Mouse (Mus musculus) midbrain, embryonic 11.5 days (tissue): Measurements from ENCODE around the gene Senp1. TPM values are rescaled to one million over a fixed set of nuclear protein-coding genes. Genes with fewer than 3 reads are reported as not detected.

Experiments used
- ATAC-seq: fragments of 200-750 bp; cut with Nextera tagmentation; 2 replicates; pipeline ENCODE4 v1.8.0; 2017; ENCODE audit warnings: moderate TSS enrichment, moderate library complexity; ENCODE audit not compliant: low FRiP score
- DNase-seq: peaks from one replicate; pipeline ENCODE4 v3.0.0; 2015; ENCODE audit warnings: low spot score; ENCODE audit errors: missing footprints
- H3K27ac ChIP-seq: fragments of 300-500 bp; sonication (generic); 2 replicates; pipeline ENCODE4 v1.5.1; 2014; ENCODE audit warnings: low read depth, low read length
- H3K27me3 ChIP-seq: fragments of 300-500 bp; sonication (generic); 2 replicates; pipeline ENCODE4 v1.6.1; 2014; ENCODE audit warnings: mild to moderate bottlenecking, low read length, moderate library complexity, mixed read lengths; ENCODE audit not compliant: control insufficient read depth, insufficient read depth
- H3K36me3 ChIP-seq: fragments of 300-500 bp; sonication (generic); 2 replicates; pipeline ENCODE4 v1.6.1; 2014; ENCODE audit warnings: mild to moderate bottlenecking, low read length, moderate library complexity, mixed read lengths; ENCODE audit not compliant: control insufficient read depth, insufficient read depth
- H3K4me1 ChIP-seq: fragments of 300-500 bp; sonication (generic); 2 replicates; pipeline ENCODE4 v1.6.1; 2014; ENCODE audit warnings: low read length; ENCODE audit not compliant: control insufficient read depth, insufficient read depth
- H3K4me2 ChIP-seq: fragments of 300-500 bp; sonication (generic); 2 replicates; pipeline ENCODE4 v1.6.1; 2014; ENCODE audit warnings: mild to moderate bottlenecking, moderate library complexity
- H3K4me3 ChIP-seq: fragments of 300-500 bp; sonication (generic); 2 replicates; pipeline ENCODE4 v1.5.1; 2014; ENCODE audit warnings: low read depth, low read length
- H3K9ac ChIP-seq: fragments of 300-500 bp; sonication (generic); 2 replicates; pipeline ENCODE4 v1.6.1; 2014; ENCODE audit warnings: low read length
- H3K9me3 ChIP-seq: fragments of 300-500 bp; sonication (generic); 2 replicates; pipeline ENCODE4 v1.6.1; 2016; ENCODE audit warnings: low read length; ENCODE audit not compliant: control insufficient read depth
- WGBS: fragments of 180-500 bp; shearing (Covaris S2); extraction: QIAGEN DNeasy Blood & Tissue Kit; methylation state at CpG from one replicate; pipeline ENCODE4 v1.1.7; 2014; 5-methylcytosine and 5-hydroxymethylcytosine counted together
- polyA plus RNA-seq: library from polyadenylated mRNA; unstranded; fragments of >200 nt; fragmentation: Nextera tagmentation; extraction: Ambion mirVana; gene quantifications from 2 replicates; pipeline ENCODE4 v1.2.1, GENCODE M21; 2014

Senp1 gene
- polyA plus RNA-seq, 1 experiment from 2014 or later = 46.2 TPM

DNA sequence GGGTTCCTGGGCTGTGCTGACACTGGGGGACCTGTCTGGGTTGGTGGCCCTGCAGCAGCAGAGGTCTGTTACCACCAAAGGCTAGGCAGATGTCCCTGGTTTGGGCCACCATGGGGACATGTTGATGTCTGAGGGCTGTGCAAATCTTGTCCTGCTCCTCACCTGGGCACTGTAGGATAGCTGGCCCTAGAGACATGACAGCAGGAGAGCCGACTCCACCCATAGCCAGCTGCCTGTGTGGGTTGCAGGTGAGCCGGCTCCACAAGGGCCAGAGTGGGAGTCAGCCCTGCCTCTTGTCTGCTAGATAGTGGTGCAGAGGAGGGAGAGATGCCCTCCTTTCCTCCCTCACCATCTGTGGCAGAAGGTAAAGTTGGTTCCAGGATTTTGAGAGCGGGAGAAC, 23.2 kb downstream of the Senp1 start:
- WGBS = 90% methylated on average over 3 of the region's 3 CpGs
- H3K9ac ChIP-seq = no peak overlapping the region
- no peaks in the 10 kb centered on the region for H3K9me3 ChIP-seq
- no peak overlapping the region for H3K4me3 ChIP-seq
- no peak overlapping the region for H3K27ac ChIP-seq
- peaks cover 18% of the 10 kb centered on the region; the same call in 1 of the 2 replicates for H3K36me3 ChIP-seq
- no peaks in the 10 kb centered on the region for H3K27me3 ChIP-seq
- no peak overlapping the region for H3K4me2 ChIP-seq
- DNase-seq (no peak), ATAC-seq (no peak)
- no peaks in the 10 kb centered on the region for H3K4me1 ChIP-seq

DNA sequence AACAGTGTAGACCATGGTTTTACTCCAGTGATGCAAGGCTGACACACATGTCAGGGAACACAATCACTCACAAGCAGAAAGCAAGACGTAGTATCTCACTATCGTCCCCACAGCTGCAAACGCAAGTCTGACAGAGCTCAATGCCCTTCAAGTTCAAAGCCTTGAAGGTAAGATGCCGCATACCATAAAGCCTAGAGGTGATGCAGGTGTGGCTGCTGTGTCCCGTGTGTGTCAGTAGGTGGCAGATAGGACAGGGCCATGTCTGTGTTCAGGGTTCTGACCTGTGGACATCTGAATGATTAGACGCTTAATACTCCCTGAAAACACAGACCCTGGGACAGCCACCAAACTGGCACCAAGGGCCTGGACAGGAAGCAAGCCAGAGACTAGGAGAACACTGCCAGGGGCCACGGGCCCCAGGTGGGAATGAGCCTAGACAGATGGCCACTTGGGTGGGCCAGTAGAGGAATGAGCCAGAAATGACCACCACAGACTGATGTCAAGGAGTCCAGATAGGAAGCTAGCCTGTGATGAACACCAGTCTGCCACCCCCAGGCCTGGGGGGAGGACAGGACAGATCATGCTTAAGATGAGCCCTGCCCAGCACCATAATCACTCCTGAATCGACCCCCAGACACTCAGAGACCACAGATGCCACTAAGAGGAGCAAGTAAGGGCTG, 23.8 kb downstream of the Senp1 start:
- Histone ChIP-seq H3K27ac (no peak overlapping the region), H3K36me3 (peaks cover 18% of the 10 kb centered on the region; the same call in 1 of the 2 replicates), H3K9ac (no peak overlapping the region), H3K4me1 (no peaks in the 10 kb centered on the region), H3K4me3 (no peak overlapping the region), H3K4me2 (no peak overlapping the region), H3K27me3 (no peaks in the 10 kb centered on the region), H3K9me3 (no peaks in the 10 kb centered on the region)
- ATAC-seq = no peak
- 92% methylated on average over 8 of the region's 8 CpGs for WGBS
- no peak for DNase-seq

DNA sequence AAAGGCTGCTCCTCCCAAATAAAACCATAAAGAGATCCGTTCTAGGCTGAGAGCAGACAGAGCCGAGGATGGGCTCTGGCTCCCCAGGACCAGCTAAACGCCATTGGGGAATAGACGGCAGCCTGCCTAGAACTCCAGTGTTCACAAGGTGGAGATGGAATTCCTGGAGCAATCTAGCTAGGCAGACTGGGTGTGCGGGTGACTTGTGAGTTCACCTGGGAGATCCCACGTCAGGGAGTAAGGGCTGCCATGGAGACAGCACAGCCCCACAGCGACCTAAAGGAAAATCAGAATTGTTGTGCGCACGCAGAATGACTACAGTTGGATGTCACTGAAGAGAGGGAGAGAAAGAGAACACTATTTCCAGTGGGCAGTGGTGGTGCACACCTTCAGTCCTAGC, 25.0 kb downstream of the Senp1 start:
- Histone ChIP-seq H3K9ac (no peak overlapping the region), H3K4me2 (no peak overlapping the region), H3K9me3 (no peaks in the 10 kb centered on the region), H3K4me1 (no peaks in the 10 kb centered on the region), H3K36me3 (peaks cover 18% of the 10 kb centered on the region; the same call in 1 of the 2 replicates), H3K27me3 (no peaks in the 10 kb centered on the region), H3K27ac (no peak overlapping the region), H3K4me3 (no peak overlapping the region)
- WGBS = 94% methylated on average over 9 of the region's 9 CpGs
- no peak for DNase-seq
- no peak for ATAC-seq

- peaks cover 18% of the 10 kb centered on the region; the same call in 1 of the 2 replicates for H3K36me3 ChIP-seq
- ATAC-seq = no peak
- WGBS = 65% methylated on average over 3 of the region's 3 CpGs
Observed at GRCm38 (mm10) chr15:98067492-98067891, 26.1 kb downstream of the Senp1 start.

DNA sequence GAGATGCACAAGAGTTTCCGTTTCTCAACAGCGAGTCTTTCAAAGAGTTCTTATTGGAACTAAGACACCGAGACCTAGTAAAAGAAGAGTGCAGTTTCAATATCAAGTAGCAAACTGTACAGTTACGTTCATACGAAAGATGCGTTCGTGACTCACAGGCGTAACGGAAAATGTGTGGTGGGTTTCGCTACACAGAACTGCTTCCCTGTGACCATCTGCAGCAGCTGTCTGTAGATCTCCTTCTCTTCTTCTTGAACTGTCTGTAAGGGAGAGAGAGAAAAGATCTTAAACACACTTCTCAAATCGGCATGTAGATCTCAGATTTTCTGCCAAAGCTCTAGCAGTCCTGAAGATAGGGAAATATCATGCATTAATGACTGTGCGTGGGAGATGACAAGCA, 26.9 kb downstream of the Senp1 start:
- no peak for DNase-seq
- no peak for ATAC-seq
- no peaks in the 10 kb centered on the region for H3K27me3 ChIP-seq
- 96% methylated on average over 12 of the region's 12 CpGs for WGBS
- no peak overlapping the region for H3K4me2 ChIP-seq
- H3K27ac ChIP-seq = no peak overlapping the region
- no peak overlapping the region for H3K9ac ChIP-seq
- no peaks in the 10 kb centered on the region for H3K9me3 ChIP-seq
- H3K36me3 ChIP-seq = peaks cover 14% of the 10 kb centered on the region; the same call in 1 of the 2 replicates
- H3K4me1 ChIP-seq = no peaks in the 10 kb centered on the region
- no peak overlapping the region for H3K4me3 ChIP-seq

More at GRCm38 (mm10) chr15:98067492-98067891, 26.1 kb downstream of the Senp1 start:
- no peaks in the 10 kb centered on the region for H3K27me3 ChIP-seq
- H3K9me3 ChIP-seq = no peaks in the 10 kb centered on the region
- no peak for DNase-seq
- no peak overlapping the region for H3K4me3 ChIP-seq
- H3K4me2 ChIP-seq = no peak overlapping the region
- no peak overlapping the region for H3K27ac ChIP-seq
- no peak overlapping the region for H3K9ac ChIP-seq
- H3K4me1 ChIP-seq = no peaks in the 10 kb centered on the region

GRCm38 (mm10) chr15:98065881-98066280, 27.7 kb downstream of the Senp1 start:
- H3K9me3 ChIP-seq = no peaks in the 10 kb centered on the region
- WGBS = 94% methylated on average over 5 of the region's 5 CpGs
- DNase-seq (no peak), ATAC-seq (no peak)
- H3K9ac ChIP-seq = no peak overlapping the region
- no peaks in the 10 kb centered on the region for H3K27me3 ChIP-seq
- H3K27ac ChIP-seq = no peak overlapping the region
- H3K4me1 ChIP-seq = no peaks in the 10 kb centered on the region
- H3K4me2 ChIP-seq = no peak overlapping the region
- peaks cover 14% of the 10 kb centered on the region; the same call in 1 of the 2 replicates for H3K36me3 ChIP-seq
- H3K4me3 ChIP-seq = no peak overlapping the region

DNA sequence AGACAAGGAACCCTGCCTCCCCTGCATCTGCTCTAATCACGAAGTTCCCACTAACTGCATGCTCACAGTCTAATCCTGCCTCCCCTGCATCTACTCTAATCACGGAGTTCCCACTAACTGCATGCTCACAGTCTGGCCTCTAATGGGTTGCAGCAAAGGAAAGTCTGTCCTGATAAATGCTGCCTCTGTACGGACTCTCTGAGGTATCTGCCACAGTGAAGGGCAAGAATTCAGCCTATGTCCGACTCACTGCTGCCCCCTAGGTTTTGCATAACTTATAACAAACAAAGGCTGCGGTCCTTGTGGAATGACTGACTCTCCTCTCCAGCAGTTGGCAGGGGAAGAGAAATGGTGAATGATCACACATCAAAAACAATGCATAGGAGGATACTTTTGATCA, 38.3 kb downstream of the Senp1 start:
- Histone ChIP-seq H3K4me1 (no peaks in the 10 kb centered on the region), H3K27ac (no peak overlapping the region), H3K9me3 (no peaks in the 10 kb centered on the region), H3K27me3 (no peaks in the 10 kb centered on the region), H3K9ac (no peak overlapping the region), H3K4me3 (no peak overlapping the region), H3K36me3 (peaks cover 12% of the 10 kb centered on the region; the same call in 1 of the 2 replicates), H3K4me2 (no peak overlapping the region)
- ATAC-seq = peak; percentile 38; the same call in 1 of the 2 replicates
- DNase-seq = peak; percentile 93
- WGBS = 32% methylated on average over 5 of the region's 5 CpGs

DNA sequence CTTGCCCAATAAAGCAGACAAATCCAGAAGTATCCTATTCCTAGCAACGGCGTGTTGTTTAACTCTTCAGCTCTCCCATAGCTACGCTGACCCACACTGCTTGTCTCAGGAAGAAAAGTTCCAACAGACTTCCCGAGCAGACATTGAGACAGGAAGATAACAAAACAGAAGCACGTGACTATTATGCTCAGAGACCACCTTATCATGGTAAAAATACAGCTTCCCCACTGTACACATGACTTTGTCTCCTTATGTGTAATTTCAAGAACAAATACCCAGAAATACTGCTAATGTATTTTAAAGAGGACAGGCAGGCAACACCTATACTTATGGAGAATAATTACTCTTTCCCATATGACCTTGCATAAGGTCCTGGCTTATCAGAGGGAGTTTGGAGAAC, 41.9 kb downstream of the Senp1 start:
- Histone ChIP-seq H3K9ac (no peak overlapping the region), H3K27me3 (no peaks in the 10 kb centered on the region), H3K9me3 (no peaks in the 10 kb centered on the region), H3K4me2 (no peak overlapping the region), H3K36me3 (peaks cover 14% of the 10 kb centered on the region), H3K27ac (no peak overlapping the region), H3K4me3 (no peak overlapping the region), H3K4me1 (no peaks in the 10 kb centered on the region)
- ATAC-seq (no peak), DNase-seq (no peak)
- 96% methylated on average over 5 of the region's 5 CpGs for WGBS

- no peak for ATAC-seq
- H3K4me3 ChIP-seq = no peak overlapping the region
- no peak overlapping the region for H3K9ac ChIP-seq
- H3K27ac ChIP-seq = no peak overlapping the region
- H3K9me3 ChIP-seq = no peaks in the 10 kb centered on the region
- H3K4me2 ChIP-seq = no peak overlapping the region
- 95% methylated on average over 13 of the region's 13 CpGs for WGBS
- H3K36me3 ChIP-seq = peaks cover 30% of the 10 kb centered on the region
- no peaks in the 10 kb centered on the region for H3K27me3 ChIP-seq
- no peak for DNase-seq
- no peaks in the 10 kb centered on the region for H3K4me1 ChIP-seq
Observed at GRCm38 (mm10) chr15:98048918-98049700, 44.4 kb downstream of the Senp1 start.
